Mouse (Mus musculus) liver, embryonic 14.5 days (tissue): ENCODE results near the gene Hoxa5.

Experiments
- CTCF ChIP-seq: IDR thresholded peaks from 2 replicates; pipeline ENCODE4 v1.5.1; 2016; ENCODE audit warnings: antibody characterized with exemption, low read depth, control low read depth
- EP300 ChIP-seq: IDR thresholded peaks from 2 replicates; pipeline ENCODE4 v1.6.1; 2016; ENCODE audit warnings: antibody characterized with exemption, low read depth

- TF ChIP-seq CTCF (no peak), EP300 (no peak)
These were observed 36.0 kb downstream of the Hoxa5 start for GRCm38 (mm10) chr6:52168191-52169055.
